10 mouse cellular contexts compared by ENCODE assay signal in genomic region chr1:64519901-64520300, GRCm38 (mm10).
"Had no signal": no experiment of that assay in that cellular context is flagged by ENCODE, and none has a peak within 500 bp of the region (broad histone marks: within the 10 kb centered on the region; RNA-seq: fewer than 3 reads in every experiment).

No protein-coding gene starts in this region.

- H3K4me3 ChIP-seq: left cerebral cortex, adult 2 months; limb, embryonic 10.5 days; liver, embryonic 13.5 days; midbrain, embryonic 13.5 days had no signal

- H3K4me1 ChIP-seq: limb, embryonic 10.5 days; midbrain, embryonic 13.5 days had no signal

- ATAC-seq: intestine, postnatal 0 days; liver, postnatal 0 days; midbrain, embryonic 13.5 days had no signal

- H3K27me3 ChIP-seq: liver, embryonic 13.5 days; midbrain, embryonic 13.5 days had no signal

- H3K9ac ChIP-seq: liver, embryonic 13.5 days; liver, postnatal 0 days; midbrain, embryonic 13.5 days had no signal

- DNase-seq: kidney, adult 8-10 months; kidney, postnatal 25 days; liver, embryonic 13.5 days; liver, postnatal 0 days; thymus, postnatal 4 days had no signal

- H3K9me3 ChIP-seq: limb, embryonic 10.5 days; liver, embryonic 13.5 days; midbrain, embryonic 13.5 days had no signal

- H3K36me3 ChIP-seq: limb, embryonic 10.5 days; liver, embryonic 13.5 days; midbrain, embryonic 13.5 days had no signal

- H3K4me2 ChIP-seq: liver, embryonic 13.5 days; midbrain, embryonic 13.5 days had no signal

- H3K27ac ChIP-seq: left cerebral cortex, adult 2 months; limb, embryonic 10.5 days; liver, embryonic 13.5 days; midbrain, embryonic 13.5 days; stomach, postnatal 0 days had no signal
